Mouse (Mus musculus): ENCODE results near the gene Lrrc4b. TPM values are rescaled to one million over a fixed set of nuclear protein-coding genes. Genes with fewer than 3 reads are reported as not detected.

Gene Lrrc4b
- polyA plus RNA-seq, 1 experiment from 2014 or later = 0.44 TPM

GRCm38 (mm10) chr7:44411144-44411543 is 17.7 kb upstream of the Lrrc4b start:
- Histone ChIP-seq H3K4me3 (replicated peaks) (no peak overlapping the region), H3K27ac (no peak overlapping the region), H3K9me3 (replicated peaks) (no peaks in the 10 kb centered on the region), H3K4me1 (no peaks in the 10 kb centered on the region), H3K36me3 (no peaks in the 10 kb centered on the region), H3K9ac (no peak overlapping the region), H3K27me3 (peaks cover 6% of the 10 kb centered on the region), H3K4me2 (no peak overlapping the region)
- ATAC-seq (replicated peaks; ENCODE audit: low FRiP score) = no peak
- WGBS = 85% methylated on average over 4 of the region's 4 CpGs

DNA sequence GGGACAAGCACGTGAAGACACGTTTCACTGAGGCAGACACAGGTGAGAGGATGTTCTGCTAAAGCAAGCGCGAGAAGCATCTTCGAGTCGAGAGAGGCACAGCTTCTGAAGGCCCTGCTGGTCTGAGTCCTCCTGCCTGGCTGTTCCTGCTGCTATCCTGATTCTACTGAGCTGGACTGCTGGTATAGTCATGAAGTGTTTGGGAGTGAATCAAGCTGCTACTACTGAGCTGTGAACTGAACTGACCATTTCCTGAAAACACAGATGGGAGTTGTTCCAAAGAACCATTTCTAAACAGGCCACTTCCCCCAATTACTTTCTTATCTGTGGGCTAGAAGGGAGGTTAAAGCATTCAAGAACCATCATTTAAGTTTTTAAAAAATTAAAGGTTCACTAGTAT is 15.5 kb upstream of the Lrrc4b start:
- Histone ChIP-seq H3K4me2 (no peak overlapping the region), H3K9me3 (replicated peaks) (no peaks in the 10 kb centered on the region), H3K9ac (no peak overlapping the region), H3K27ac (no peak overlapping the region), H3K27me3 (no peaks in the 10 kb centered on the region), H3K36me3 (no peaks in the 10 kb centered on the region), H3K4me3 (replicated peaks) (no peak overlapping the region), H3K4me1 (no peaks in the 10 kb centered on the region)
- WGBS = 79% methylated on average over 6 of the region's 6 CpGs
- no peak for ATAC-seq (replicated peaks; ENCODE audit: low FRiP score)

- Histone ChIP-seq H3K36me3 (no peaks in the 10 kb centered on the region), H3K4me2 (peak overlapping the region; percentile 79), H3K27ac (no peak overlapping the region), H3K9ac (no peak overlapping the region), H3K4me3 (replicated peaks) (peak overlapping the region; percentile 50), H3K9me3 (replicated peaks) (no peaks in the 10 kb centered on the region), H3K27me3 (peaks cover 66% of the 10 kb centered on the region), H3K4me1 (peaks cover 21% of the 10 kb centered on the region)
- ATAC-seq (replicated peaks; ENCODE audit: low FRiP score) = no peak
- WGBS = 10% methylated on average over 8 of the region's 8 CpGs
These were observed 1.2 kb upstream of the Lrrc4b start for GRCm38 (mm10) chr7:44427666-44428065.

- WGBS = 2% methylated on average over 17 of the region's 38 CpGs
These were observed 457 bp upstream of the Lrrc4b start for GRCm38 (mm10) chr7:44428171-44428950.

GRCm38 (mm10) chr7:44429534-44430488 is 993 bp downstream of the Lrrc4b start:
- Histone ChIP-seq H3K4me3 (replicated peaks) (peak overlapping the region; percentile 50), H3K36me3 (no peaks in the 10 kb centered on the region), H3K4me2 (peak overlapping the region; percentile 79), H3K27me3 (peaks cover 83% of the 10 kb centered on the region), H3K4me1 (peaks cover 21% of the 10 kb centered on the region), H3K27ac (no peak overlapping the region), H3K9me3 (replicated peaks) (no peaks in the 10 kb centered on the region), H3K9ac (peak overlapping the region; percentile 37; the same call in 1 of the 2 replicates)
- no peak for ATAC-seq (replicated peaks; ENCODE audit: low FRiP score)
- WGBS = 3% methylated on average over 30 of the region's 32 CpGs

More at GRCm38 (mm10) chr7:44428171-44428950, 457 bp upstream of the Lrrc4b start:
- Histone ChIP-seq H3K36me3 (no peaks in the 10 kb centered on the region), H3K4me1 (peaks cover 21% of the 10 kb centered on the region), H3K27me3 (peaks cover 69% of the 10 kb centered on the region), H3K4me2 (peak overlapping the region; percentile 79), H3K9ac (peak overlapping the region; percentile 37; the same call in 1 of the 2 replicates), H3K4me3 (replicated peaks) (peak overlapping the region; percentile 50), H3K9me3 (replicated peaks) (no peaks in the 10 kb centered on the region), H3K27ac (no peak overlapping the region)
- no peak for ATAC-seq (replicated peaks; ENCODE audit: low FRiP score)

DNA sequence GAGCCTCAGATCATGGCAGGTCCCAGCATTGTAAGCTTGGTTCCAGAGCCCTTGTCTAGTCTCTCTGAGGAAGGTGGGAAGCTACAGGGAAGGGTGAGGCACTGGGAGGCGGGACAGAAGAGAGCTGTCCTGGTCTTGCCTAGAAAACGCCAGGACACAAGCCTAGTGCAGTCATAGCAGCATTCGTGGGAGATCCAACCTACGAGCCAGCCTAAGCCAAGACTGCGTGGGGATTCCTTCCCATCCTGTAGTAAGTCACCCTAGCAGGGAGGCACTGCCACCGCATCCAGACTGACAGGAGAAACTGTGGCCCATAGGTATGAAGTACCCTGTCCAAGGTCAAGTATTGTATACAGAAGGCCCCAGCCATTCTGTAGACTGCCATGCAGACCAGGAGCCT is 3.7 kb downstream of the Lrrc4b start:
- Histone ChIP-seq H3K4me1 (peaks cover 21% of the 10 kb centered on the region), H3K36me3 (no peaks in the 10 kb centered on the region), H3K4me3 (replicated peaks) (no peak overlapping the region), H3K4me2 (no peak overlapping the region), H3K9me3 (replicated peaks) (no peaks in the 10 kb centered on the region), H3K27me3 (peaks cover 86% of the 10 kb centered on the region), H3K9ac (no peak overlapping the region), H3K27ac (no peak overlapping the region)
- 73% methylated on average over 6 of the region's 6 CpGs for WGBS
- ATAC-seq (replicated peaks; ENCODE audit: low FRiP score) = no peak

- no peak overlapping the region for H3K27ac ChIP-seq
- no peaks in the 10 kb centered on the region for H3K9me3 ChIP-seq (replicated peaks)
- H3K4me1 ChIP-seq = peaks cover 14% of the 10 kb centered on the region
- no peak overlapping the region for H3K4me2 ChIP-seq
- no peaks in the 10 kb centered on the region for H3K36me3 ChIP-seq
- H3K27me3 ChIP-seq = peaks cover 86% of the 10 kb centered on the region
- no peak overlapping the region for H3K4me3 ChIP-seq (replicated peaks)
- WGBS = 7% methylated on average over 7 of the region's 7 CpGs
- H3K9ac ChIP-seq = no peak overlapping the region
- ATAC-seq (replicated peaks; ENCODE audit: low FRiP score) = peak; percentile 57
These were observed 4.6 kb downstream of the Lrrc4b start for GRCm38 (mm10) chr7:44433371-44433770.

DNA sequence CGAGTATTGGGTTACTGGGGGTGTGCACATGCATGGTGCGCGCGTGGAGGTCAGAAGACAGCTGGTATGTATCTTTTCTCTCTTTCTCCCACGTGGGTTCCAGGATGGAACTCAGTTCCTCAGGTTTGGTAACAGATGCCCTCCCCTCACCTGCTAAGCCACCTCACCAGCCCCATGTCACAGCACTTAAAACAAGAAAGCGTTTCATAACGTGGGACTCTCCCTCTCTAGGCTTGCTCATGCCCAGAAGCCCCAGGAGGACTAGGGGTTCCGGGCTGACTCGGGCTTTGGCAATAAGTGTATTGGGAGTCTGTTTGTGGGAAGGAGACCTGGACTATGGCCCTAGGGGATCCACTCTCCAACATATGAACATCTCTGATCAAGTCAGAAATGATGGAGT is 5.3 kb downstream of the Lrrc4b start:
- Histone ChIP-seq H3K4me3 (replicated peaks) (no peak overlapping the region), H3K9ac (no peak overlapping the region), H3K36me3 (no peaks in the 10 kb centered on the region), H3K27me3 (peaks cover 84% of the 10 kb centered on the region), H3K27ac (no peak overlapping the region), H3K9me3 (replicated peaks) (no peaks in the 10 kb centered on the region), H3K4me1 (peaks cover 11% of the 10 kb centered on the region), H3K4me2 (no peak overlapping the region)
- ATAC-seq (replicated peaks; ENCODE audit: low FRiP score) = no peak
- 45% methylated on average over 9 of the region's 9 CpGs for WGBS

GRCm38 (mm10) chr7:44435796-44436195 is 7.0 kb downstream of the Lrrc4b start:
- Histone ChIP-seq H3K27ac (no peak overlapping the region), H3K4me3 (replicated peaks) (no peak overlapping the region), H3K9ac (no peak overlapping the region), H3K36me3 (no peaks in the 10 kb centered on the region), H3K4me1 (no peaks in the 10 kb centered on the region), H3K4me2 (no peak overlapping the region), H3K9me3 (replicated peaks) (no peaks in the 10 kb centered on the region), H3K27me3 (peaks cover 84% of the 10 kb centered on the region)
- WGBS = 62% methylated on average over 5 of the region's 5 CpGs
- no peak for ATAC-seq (replicated peaks; ENCODE audit: low FRiP score)

DNA sequence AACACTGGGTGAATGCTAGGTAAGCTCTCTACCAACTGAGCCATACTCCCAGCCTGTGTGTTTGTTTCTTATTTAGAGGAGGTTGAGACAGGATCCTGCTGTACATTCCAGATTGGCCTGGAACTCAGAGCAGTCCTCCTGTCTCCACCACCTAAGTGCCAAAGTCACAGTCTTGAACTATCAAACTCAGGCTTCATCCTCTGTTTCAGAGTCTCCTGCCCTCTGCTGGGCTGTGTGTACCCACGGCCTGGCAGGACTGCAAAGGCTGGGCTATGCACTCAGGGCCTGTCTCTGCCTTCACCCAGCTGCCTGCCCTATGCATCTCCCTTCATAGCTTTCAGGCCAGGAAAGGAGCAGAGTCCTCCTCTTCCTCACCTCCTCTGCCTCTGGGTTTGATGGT is 7.4 kb downstream of the Lrrc4b start:
- H3K4me3 ChIP-seq (replicated peaks) = no peak overlapping the region
- H3K9me3 ChIP-seq (replicated peaks) = no peaks in the 10 kb centered on the region
- H3K27me3 ChIP-seq = peaks cover 84% of the 10 kb centered on the region
- no peak overlapping the region for H3K27ac ChIP-seq
- H3K9ac ChIP-seq = no peak overlapping the region
- 7% methylated on average over 1 of the region's 1 CpGs for WGBS
- ATAC-seq (replicated peaks; ENCODE audit: low FRiP score) = no peak
- H3K36me3 ChIP-seq = no peaks in the 10 kb centered on the region
- no peak overlapping the region for H3K4me2 ChIP-seq
- no peaks in the 10 kb centered on the region; the same call in 1 of the 2 replicates for H3K4me1 ChIP-seq

DNA sequence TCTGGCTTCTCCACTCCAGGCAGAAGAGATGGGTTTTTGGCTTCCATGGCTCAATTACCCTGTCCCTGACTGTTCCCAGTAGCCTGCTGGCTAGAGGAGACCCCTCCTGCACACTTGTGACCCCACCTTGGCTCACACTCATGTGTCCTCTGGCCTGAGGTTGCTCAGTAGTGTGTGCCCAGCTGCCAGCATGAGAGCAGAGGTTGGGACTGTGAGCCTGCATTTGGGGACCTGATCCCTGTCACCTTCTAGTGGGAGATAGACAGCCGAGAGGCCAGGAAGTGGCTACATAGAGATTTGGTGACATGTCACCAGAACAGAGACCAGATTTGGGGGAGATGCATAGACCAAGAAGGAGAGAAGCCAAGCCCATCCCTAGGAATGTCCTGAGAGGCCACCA is 8.4 kb downstream of the Lrrc4b start:
- no peaks in the 10 kb centered on the region for H3K9me3 ChIP-seq (replicated peaks)
- H3K4me3 ChIP-seq (replicated peaks) = no peak overlapping the region
- no peak overlapping the region for H3K9ac ChIP-seq
- no peak for ATAC-seq (replicated peaks; ENCODE audit: low FRiP score)
- H3K4me2 ChIP-seq = no peak overlapping the region
- WGBS = 95% methylated on average over 1 of the region's 1 CpGs
- no peak overlapping the region for H3K27ac ChIP-seq
- peaks cover 9% of the 10 kb centered on the region for H3K4me1 ChIP-seq
- no peaks in the 10 kb centered on the region for H3K36me3 ChIP-seq
- H3K27me3 ChIP-seq = peaks cover 84% of the 10 kb centered on the region

DNA sequence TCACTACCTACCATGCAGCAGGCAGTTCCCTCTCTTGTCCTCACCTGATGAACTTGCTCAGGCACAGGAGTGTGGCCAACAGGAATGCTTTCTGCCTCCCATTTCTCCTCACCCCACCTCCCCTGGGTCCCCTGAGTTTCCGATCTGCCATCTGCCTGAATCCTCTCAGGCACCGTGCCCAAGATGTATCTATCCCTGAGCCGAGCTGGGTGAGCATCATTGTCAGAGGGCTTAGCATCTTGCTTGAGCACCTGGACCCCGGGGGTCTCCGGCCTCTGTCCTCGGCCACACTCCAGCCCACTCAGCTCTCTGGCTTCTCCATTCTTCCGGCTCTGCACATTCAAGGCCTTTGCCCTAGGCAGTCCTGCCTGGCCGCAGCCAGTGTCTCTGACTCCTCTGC is 9.1 kb downstream of the Lrrc4b start:
- peaks cover 16% of the 10 kb centered on the region for H3K4me1 ChIP-seq

More for the DNA sequence above, 9.1 kb downstream of the Lrrc4b start:
- Histone ChIP-seq H3K27me3 (peaks cover 84% of the 10 kb centered on the region), H3K4me2 (no peak overlapping the region), H3K9me3 (replicated peaks) (no peaks in the 10 kb centered on the region), H3K4me3 (replicated peaks) (no peak overlapping the region), H3K9ac (no peak overlapping the region), H3K36me3 (no peaks in the 10 kb centered on the region), H3K27ac (no peak overlapping the region)
- WGBS = 66% methylated on average over 8 of the region's 8 CpGs
- no peak for ATAC-seq (replicated peaks; ENCODE audit: low FRiP score)
